Mouse (Mus musculus): ENCODE measurements around the gene Nckap5.

GRCm38 (mm10) chr1:126483665-126484064 lies 346.9 kb downstream of the Nckap5 start:
- TF ChIP-seq CTCF (IDR thresholded peaks at IDR 0.05; ENCODE audit: low read depth) (no peak), EP300 (IDR thresholded peaks at IDR 0.05; ENCODE audit: low read depth) (no peak)

All from liver, postnatal 0 days (tissue).